Comparison of ENCODE assay signal across 36 mouse cellular contexts in the genomic region with DNA sequence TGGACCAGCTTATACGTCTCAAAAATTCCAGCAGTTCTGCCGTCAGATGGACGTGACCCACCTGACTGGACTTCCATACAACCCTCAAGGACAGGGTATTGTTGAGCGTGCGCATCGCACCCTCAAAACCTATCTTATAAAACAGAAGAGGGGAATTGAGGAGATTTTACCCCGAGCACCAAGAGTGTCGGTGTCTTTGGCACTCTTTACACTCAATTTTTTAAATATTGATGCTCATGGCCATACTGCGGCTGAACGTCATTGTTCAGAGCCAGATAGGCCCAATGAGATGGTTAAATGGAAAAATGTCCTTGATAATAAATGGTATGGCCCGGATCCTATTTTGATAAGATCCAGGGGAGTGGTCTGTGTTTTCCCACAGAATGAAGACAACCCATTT. TPM values are rescaled to one million over a fixed set of nuclear protein-coding genes. Genes with fewer than 3 reads are reported as not detected.
DNase-seq lines count a peak whose midpoint lies in the region; TF ChIP-seq lines count a peak whose summit lies in the region.
"Not testable (repeated sequence)": the region's sequence is repeated elsewhere in the genome, so short reads cannot be mapped to it uniquely, and the experiment has no call there.
"Had no signal": no experiment of that assay in that cellular context is flagged by ENCODE, and none has a peak within 500 bp of the region (broad histone marks: within the 10 kb centered on the region; RNA-seq: fewer than 3 reads in every experiment).

No protein-coding gene starts in this region.

- 100% methylated on average over 1 of the region's 11 CpGs for WGBS in kidney, adult 2 months

- H3K27me3 ChIP-seq in kidney, adult 2 months (replicated peaks; ENCODE audit: control insufficient read depth, insufficient read depth, low read length), result not testable (repeated sequence)

- DNase-seq in CD8-positive naive resting alpha-beta T cell, adult 2 months (ENCODE audit: low read depth in 2 of 2, low spot score in 2 of 2), result peak; percentile 14
- DNase-seq in cerebellum, adult 11-12 months, result peak; percentile 9
- DNase-seq in frontal cortex, postnatal 14 days (ENCODE audit: low spot score in 2 of 2), result peak; percentile 10 to 20
- peak; percentile 15 for DNase-seq in heart, adult 8-10 months (ENCODE audit: low spot score)
- DNase-seq in kidney, adult 2 months, result peak; percentile 0
- peak; percentile 7 for DNase-seq in layer of hippocampus, adult 9-10 months (ENCODE audit: low spot score)
- DNase-seq in left cerebral cortex, adult 9 months (ENCODE audit: low spot score in 2 of 2), result peak; percentile 7 to 35
- DNase-seq in ovary, postnatal 36 days (ENCODE audit: low spot score), result peak; percentile 0

- H3K4me3 ChIP-seq in kidney, adult 2 months (ENCODE audit: insufficient read depth, low read depth, low read length), result not testable (repeated sequence)

- not testable (repeated sequence) for H3K36me3 ChIP-seq in kidney, adult 2 months (ENCODE audit: control insufficient read depth, insufficient read depth, low read length)

- H3K27ac ChIP-seq in kidney, adult 2 months (ENCODE audit: insufficient read depth, low read depth, low read length), result not testable (repeated sequence)

- H3K4me1 ChIP-seq in kidney, adult 2 months (ENCODE audit: control insufficient read depth, insufficient read depth, low read length), result not testable (repeated sequence)

- not testable (repeated sequence) for TF ChIP-seq POLR2A in kidney, adult 2 months (IDR thresholded peaks at IDR 0.05; ENCODE audit: low read depth, low read length)

- TF ChIP-seq CTCF in kidney, adult 2 months (conservative IDR thresholded peaks at IDR 0.05; ENCODE audit: insufficient read depth, insufficient read length, low read depth, low read length), result not testable (repeated sequence)

RNA-seq across cellular contexts. Expression of a gene that starts 4.5 kb away (rescaled TPM):
- total RNA-seq in heart, adult 8-10 months (2022), result not detected
- not detected in 2 replicates for polyA plus RNA-seq in kidney, adult 2 months (2012; rRNA removed)
- total RNA-seq: adrenal gland, adult 2 months; adrenal gland, postnatal 4 days; gastrocnemius, adult 18-20 months; gastrocnemius, postnatal 36 days; heart, adult 2 months; heart, postnatal 14 days; hindbrain, postnatal 0 days; layer of hippocampus, adult 2 months; left cerebral cortex, adult 2 months; megakaryocyte-erythroid progenitor cell, adult 5-6 weeks had no signal
- polyA plus RNA-seq: adrenal gland, adult 2 months; cortical plate, adult 2 months; embryonic facial prominence, embryonic 14.5 days; erythroblast, embryonic 14.5 days; forebrain, embryonic 11.5 days; forebrain, embryonic 16.5 days; heart, adult 2 months; heart, embryonic 14.5 days; hindbrain, embryonic 12.5 days; hindbrain, postnatal 0 days; intestine, embryonic 15.5 days; kidney, embryonic 15.5 days; limb, embryonic 10.5 days; limb, embryonic 15.5 days; liver, embryonic 13.5 days; lung, adult 2 months; macrophage; midbrain, embryonic 13.5 days; neural tube, embryonic 15.5 days; stomach, embryonic 16.5 days; urinary bladder, adult 2 months had no signal

RNA-seq across cellular contexts. Expression of a gene that starts 34.4 kb away (rescaled TPM):
- not detected for total RNA-seq in heart, adult 8-10 months (2022)
- polyA plus RNA-seq in kidney, adult 2 months (2012; rRNA removed), result not detected in 2 replicates
- total RNA-seq: adrenal gland, adult 2 months; adrenal gland, postnatal 4 days; gastrocnemius, adult 18-20 months; gastrocnemius, postnatal 36 days; heart, adult 2 months; heart, postnatal 14 days; hindbrain, postnatal 0 days; layer of hippocampus, adult 2 months; left cerebral cortex, adult 2 months; megakaryocyte-erythroid progenitor cell, adult 5-6 weeks had no signal
- polyA plus RNA-seq: adrenal gland, adult 2 months; cortical plate, adult 2 months; embryonic facial prominence, embryonic 14.5 days; erythroblast, embryonic 14.5 days; forebrain, embryonic 11.5 days; forebrain, embryonic 16.5 days; heart, adult 2 months; heart, embryonic 14.5 days; hindbrain, embryonic 12.5 days; hindbrain, postnatal 0 days; intestine, embryonic 15.5 days; kidney, embryonic 15.5 days; limb, embryonic 10.5 days; limb, embryonic 15.5 days; liver, embryonic 13.5 days; lung, adult 2 months; macrophage; midbrain, embryonic 13.5 days; neural tube, embryonic 15.5 days; stomach, embryonic 16.5 days; urinary bladder, adult 2 months had no signal
